ENCODE assay signal across 11 mouse cellular contexts in the genomic region with DNA sequence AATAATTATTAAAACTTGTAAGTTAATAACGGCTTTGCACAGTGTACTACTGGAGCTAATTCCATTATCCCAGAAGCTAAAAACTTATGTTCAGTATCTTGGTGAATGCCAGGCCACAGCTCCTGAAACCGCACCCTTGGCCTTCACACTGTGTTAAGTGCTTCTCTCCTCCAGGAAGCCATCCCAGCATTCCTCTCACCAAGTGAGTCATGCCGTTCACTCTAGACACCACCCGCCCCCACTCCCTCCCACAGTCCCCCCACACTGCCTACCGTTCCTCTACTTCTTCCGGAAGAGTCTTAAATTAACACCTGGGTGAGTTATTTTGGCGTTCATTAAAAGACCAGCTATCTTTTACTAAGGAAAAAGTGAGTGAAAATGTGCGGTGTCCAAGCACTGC.
DNase-seq lines count a peak whose midpoint lies in the region; ATAC-seq and TF ChIP-seq lines count a peak whose summit lies in the region.
"Had no signal": no experiment of that assay in that cellular context is flagged by ENCODE, and none has a peak within 500 bp of the region (broad histone marks: within the 10 kb centered on the region; RNA-seq: fewer than 3 reads in every experiment).

No protein-coding gene starts in this region.

- H3K4me2 ChIP-seq in forebrain, postnatal 0 days (ENCODE audit: low read depth) = no peak overlapping the region
- H3K4me2 ChIP-seq in forebrain, embryonic 16.5 days (ENCODE audit: low read length) = no peak overlapping the region
- H3K4me2 ChIP-seq in heart, embryonic 13.5 days = peak overlapping the region; percentile 44

- TF ChIP-seq CTCF in forebrain, postnatal 0 days (IDR thresholded peaks at IDR 0.05; ENCODE audit: low read depth) = no peak

- H3K27me3 ChIP-seq in forebrain, postnatal 0 days (ENCODE audit: insufficient read depth, low read length) = no peaks in the 10 kb centered on the region
- H3K27me3 ChIP-seq in forebrain, embryonic 16.5 days (replicated peaks; ENCODE audit: control insufficient read depth, insufficient read depth, low read length) = no peaks in the 10 kb centered on the region
- H3K27me3 ChIP-seq in heart, embryonic 13.5 days (replicated peaks) = no peaks in the 10 kb centered on the region

- WGBS in forebrain, postnatal 0 days = 42% methylated on average over 8 of the region's 8 CpGs
- WGBS in forebrain, embryonic 16.5 days = 45% methylated on average over 8 of the region's 8 CpGs
- 27% methylated on average over 8 of the region's 8 CpGs for WGBS in heart, embryonic 13.5 days

- H3K27ac ChIP-seq in forebrain, postnatal 0 days (ENCODE audit: low read depth, low read length) = no peak overlapping the region
- no peak overlapping the region for H3K27ac ChIP-seq in forebrain, embryonic 16.5 days (ENCODE audit: low read length)
- H3K27ac ChIP-seq in heart, embryonic 13.5 days (replicated peaks) = peak overlapping the region; percentile 71
- H3K27ac ChIP-seq: macrophage had no signal

- 0 out of 2 replicates have a peak, but pooled peaks have one; percentile 12 for ATAC-seq in forebrain, postnatal 0 days
- ATAC-seq in forebrain, embryonic 16.5 days = no peak
- no peak for ATAC-seq in heart, embryonic 13.5 days (ENCODE audit: extremely low read depth, insufficient number of reproducible peaks, low FRiP score, low TSS enrichment)

- H3K4me1 ChIP-seq in forebrain, postnatal 0 days (ENCODE audit: insufficient read depth) = peaks cover 11% of the 10 kb centered on the region
- H3K4me1 ChIP-seq in forebrain, embryonic 16.5 days (replicated peaks; ENCODE audit: control insufficient read depth, insufficient read depth, low read length) = peaks cover 21% of the 10 kb centered on the region
- peaks cover 54% of the 10 kb centered on the region for H3K4me1 ChIP-seq in heart, embryonic 13.5 days

- H3K9me3 ChIP-seq in forebrain, postnatal 0 days (ENCODE audit: low read length) = no peaks in the 10 kb centered on the region
- no peaks in the 10 kb centered on the region for H3K9me3 ChIP-seq in forebrain, embryonic 16.5 days (ENCODE audit: control insufficient read depth, low read length)
- no peaks in the 10 kb centered on the region for H3K9me3 ChIP-seq in heart, embryonic 13.5 days

- H3K9ac ChIP-seq in forebrain, postnatal 0 days = no peak overlapping the region
- no peak overlapping the region for H3K9ac ChIP-seq in forebrain, embryonic 16.5 days (replicated peaks; ENCODE audit: low read depth, low read length)
- H3K9ac ChIP-seq in heart, embryonic 13.5 days = peak overlapping the region; percentile 37; the same call in 1 of the 2 replicates

- H3K4me3 ChIP-seq in forebrain, postnatal 0 days (ENCODE audit: low read depth, low read length) = no peak overlapping the region
- no peak overlapping the region for H3K4me3 ChIP-seq in forebrain, embryonic 16.5 days (replicated peaks; ENCODE audit: low read length)
- H3K4me3 ChIP-seq in heart, embryonic 13.5 days = no peak overlapping the region

- DNase-seq in forebrain, postnatal 0 days = no peak
- peak; percentile 32 to 42 for DNase-seq in kidney, postnatal 4 days
- DNase-seq in kidney, postnatal 25 days = no peak
- DNase-seq in MN1 (ENCODE audit: low spot score) = peak; percentile 19
- no peak for DNase-seq in embryo, embryonic 10 days (ENCODE audit: low spot score)
- no peak for DNase-seq in cerebellum, postnatal 14 days
- DNase-seq: gastrocnemius, postnatal 25 days; thymus, adult 2 months had no signal

- no peaks in the 10 kb centered on the region for H3K36me3 ChIP-seq in forebrain, postnatal 0 days (ENCODE audit: insufficient read depth)
- H3K36me3 ChIP-seq in forebrain, embryonic 16.5 days (ENCODE audit: control insufficient read depth, insufficient read depth) = no peaks in the 10 kb centered on the region
- H3K36me3 ChIP-seq in heart, embryonic 13.5 days = no peaks in the 10 kb centered on the region

Comparison
In these comparisons a context has a peak if more than half of its experiments do, and no peak if none do; other contexts are left out.
1. DNase-seq: peak in kidney, postnatal 4 days (2 of 2) and MN1 (single experiment); none in forebrain, postnatal 0 days (single experiment), kidney, postnatal 25 days (0 of 2), embryo, embryonic 10 days (single experiment) and cerebellum, postnatal 14 days (0 of 2).